Mouse (Mus musculus) kidney, adult 2 months (tissue): Measurements from ENCODE around the gene Kif26a.

ENCODE experiments used
- CTCF ChIP-seq: fragments of 200-500 bp; conservative IDR thresholded peaks from 2 replicates; pipeline ENCODE4 v1.5.1; 2011; ENCODE audit warnings: low read depth, mild to moderate bottlenecking, control low read depth, low read length, moderate library complexity, mixed read lengths; ENCODE audit not compliant: insufficient read depth, insufficient read length
- POLR2A ChIP-seq: fragments of 200-500 bp; IDR thresholded peaks from one replicate; pipeline ENCODE4 v1.6.1; 2011; ENCODE audit warnings: low read depth, low read length, control low read depth

DNA sequence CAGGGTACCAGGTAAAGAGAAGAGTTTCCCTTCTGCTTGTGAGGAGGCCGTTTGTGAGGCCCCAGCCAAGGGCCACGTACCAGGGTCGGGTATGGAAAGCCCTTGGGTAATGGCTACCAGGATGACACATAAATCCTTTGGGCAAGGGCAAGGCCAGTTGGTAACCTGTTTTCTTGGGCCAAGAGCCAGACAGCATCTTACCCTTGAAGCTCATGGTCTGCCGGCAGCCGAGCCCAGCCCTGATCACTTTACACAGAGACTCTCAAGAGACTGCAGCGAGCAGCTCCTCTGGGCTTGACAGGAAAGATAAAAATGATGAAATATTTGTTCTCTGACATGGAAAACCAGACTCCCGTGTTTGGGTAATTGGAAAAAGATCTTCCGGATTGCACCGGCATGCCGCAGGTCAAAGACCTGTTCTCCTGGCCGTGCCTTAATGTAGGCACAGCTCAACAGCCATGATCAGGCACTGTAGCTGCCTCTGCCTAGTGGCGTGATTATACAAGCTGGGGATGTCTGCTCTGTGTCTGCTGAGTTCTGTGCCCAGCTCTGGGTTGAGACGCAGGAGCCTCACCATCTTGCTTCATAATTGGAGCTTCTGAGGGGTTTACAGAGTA, 77.8 kb downstream of the Kif26a start:
- TF ChIP-seq CTCF (no peak), POLR2A (no peak)
